Mouse (Mus musculus): ENCODE measurements around the gene Mb. TPM values are rescaled to one million over a fixed set of nuclear protein-coding genes. Genes with fewer than 3 reads are reported as not detected.
A peak's percentile ranks its signal among the peaks of the same experiment; 100 is the strongest.

The Mb gene
- polyA plus RNA-seq (2014; fragmentation: Nextera tagmentation; extraction: Ambion mirVana) = 0.49 and 0.82 TPM in 2 replicates

DNA sequence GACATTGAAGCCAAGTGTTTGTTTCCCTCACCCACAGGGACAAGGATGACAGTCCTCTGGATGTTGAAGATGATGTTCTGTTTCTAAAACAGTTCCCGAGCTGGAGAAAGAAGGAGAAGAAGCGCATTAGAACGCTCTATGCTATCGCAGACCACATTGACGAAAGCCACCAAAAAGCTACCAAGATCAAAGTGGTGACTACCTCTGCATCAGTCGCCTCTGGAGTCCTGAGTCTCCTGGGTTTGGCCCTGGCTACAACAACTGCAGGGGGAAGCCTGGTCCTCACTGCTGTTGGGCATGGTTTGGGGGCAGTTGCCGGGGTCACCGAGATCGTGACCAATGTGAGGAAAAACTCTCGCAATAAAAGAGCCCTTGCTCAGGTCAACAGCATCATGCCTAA is at the start of gene Mb:
Gene Mb (minus strand): TSS at position 101 of the 400 bp plus-strand sequence.
- Histone ChIP-seq H3K4me1 (ENCODE audit: control insufficient read depth, insufficient read depth, low read length) (no peaks in the 10 kb centered on the region), H3K4me2 (ENCODE audit: low read depth, low read length) (no peak within 1 kb of the TSS), H3K27ac (replicated peaks; ENCODE audit: low read depth, low read length) (no peak within 1 kb of the TSS), H3K9ac (replicated peaks; ENCODE audit: low read length) (no peak within 1 kb of the TSS), H3K27me3 (ENCODE audit: control insufficient read depth, insufficient read depth, low read length) (no peaks in the 10 kb centered on the region), H3K9me3 (replicated peaks; ENCODE audit: control insufficient read depth, low read length) (no peaks in the 10 kb centered on the region), H3K4me3 (ENCODE audit: low read depth, low read length) (no peak within 1 kb of the TSS), H3K36me3 (replicated peaks; ENCODE audit: control insufficient read depth, insufficient read depth, low read depth, low read length) (no peaks in the 10 kb centered on the region)
- WGBS = 91% methylated on average over 10 of the region's 10 CpGs
- ATAC-seq (replicated peaks; ENCODE audit: insufficient number of reproducible peaks, low FRiP score, low TSS enrichment, low read depth) (no peak), DNase-seq (ENCODE audit: low spot score) (no peak)

DNA sequence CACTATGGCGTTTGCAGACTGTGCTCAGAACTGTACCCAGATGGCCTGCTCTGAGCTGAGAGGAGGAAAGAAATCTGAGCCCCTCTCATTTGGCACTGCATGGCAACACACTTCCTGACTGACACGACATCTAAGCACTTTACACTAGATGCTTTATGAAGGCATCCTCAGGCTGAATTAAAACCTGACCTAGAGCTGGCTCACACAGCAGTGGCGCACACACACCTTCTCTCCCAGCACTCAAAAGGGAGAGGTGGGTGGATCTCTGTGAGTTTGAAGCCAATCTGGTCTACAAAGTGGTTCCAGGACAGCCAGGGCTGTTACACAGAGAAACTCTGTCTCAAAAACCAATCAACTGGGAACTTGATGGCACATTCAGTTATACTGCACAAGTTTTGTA is 49.3 kb upstream of the Mb start:
- WGBS = 45% methylated on average over 3 of the region's 3 CpGs
- H3K27me3 ChIP-seq (ENCODE audit: control insufficient read depth, insufficient read depth, low read length) = no peaks in the 10 kb centered on the region
- H3K27ac ChIP-seq (replicated peaks; ENCODE audit: low read depth, low read length) = no peak overlapping the region
- no peak overlapping the region for H3K4me2 ChIP-seq (ENCODE audit: low read depth, low read length)
- H3K4me1 ChIP-seq (ENCODE audit: control insufficient read depth, insufficient read depth, low read length) = no peaks in the 10 kb centered on the region
- ATAC-seq (replicated peaks; ENCODE audit: insufficient number of reproducible peaks, low FRiP score, low TSS enrichment, low read depth) (no peak), DNase-seq (ENCODE audit: low spot score) (peak; percentile 26)
- H3K36me3 ChIP-seq (replicated peaks; ENCODE audit: control insufficient read depth, insufficient read depth, low read depth, low read length) = peaks cover 11% of the 10 kb centered on the region
- H3K9ac ChIP-seq (replicated peaks; ENCODE audit: low read length) = no peak overlapping the region
- H3K9me3 ChIP-seq (replicated peaks; ENCODE audit: control insufficient read depth, low read length) = no peaks in the 10 kb centered on the region
- no peak overlapping the region for H3K4me3 ChIP-seq (ENCODE audit: low read depth, low read length)

DNA sequence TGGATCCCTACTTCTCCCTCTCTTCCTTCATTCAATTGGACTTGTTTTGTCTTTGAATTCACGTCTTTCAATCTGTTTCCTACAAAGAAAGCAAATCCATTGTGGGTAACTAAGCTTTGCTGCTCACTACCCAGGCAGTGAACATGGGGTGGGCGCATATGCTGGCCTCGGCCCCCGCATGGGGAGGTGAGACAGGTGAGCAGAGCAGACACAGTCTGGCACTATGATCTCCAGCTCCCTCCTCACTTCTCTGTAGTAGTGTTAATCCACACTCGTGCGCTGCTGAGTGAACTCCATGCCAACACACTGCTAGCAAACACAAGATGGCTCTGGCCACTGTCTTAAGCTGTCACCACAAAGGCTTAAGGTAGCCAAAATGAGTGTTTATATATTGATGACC is 46.9 kb upstream of the Mb start:
- no peak for DNase-seq (ENCODE audit: low spot score)
- ATAC-seq (replicated peaks; ENCODE audit: insufficient number of reproducible peaks, low FRiP score, low TSS enrichment, low read depth) = no peak
- Histone ChIP-seq H3K4me3 (ENCODE audit: low read depth, low read length) (no peak overlapping the region), H3K27ac (replicated peaks; ENCODE audit: low read depth, low read length) (no peak overlapping the region), H3K9me3 (replicated peaks; ENCODE audit: control insufficient read depth, low read length) (no peaks in the 10 kb centered on the region), H3K9ac (replicated peaks; ENCODE audit: low read length) (no peak overlapping the region), H3K36me3 (replicated peaks; ENCODE audit: control insufficient read depth, insufficient read depth, low read depth, low read length) (peaks cover 11% of the 10 kb centered on the region), H3K4me2 (ENCODE audit: low read depth, low read length) (no peak overlapping the region), H3K27me3 (ENCODE audit: control insufficient read depth, insufficient read depth, low read length) (no peaks in the 10 kb centered on the region), H3K4me1 (ENCODE audit: control insufficient read depth, insufficient read depth, low read length) (no peaks in the 10 kb centered on the region)
- 90% methylated on average over 6 of the region's 6 CpGs for WGBS

DNA sequence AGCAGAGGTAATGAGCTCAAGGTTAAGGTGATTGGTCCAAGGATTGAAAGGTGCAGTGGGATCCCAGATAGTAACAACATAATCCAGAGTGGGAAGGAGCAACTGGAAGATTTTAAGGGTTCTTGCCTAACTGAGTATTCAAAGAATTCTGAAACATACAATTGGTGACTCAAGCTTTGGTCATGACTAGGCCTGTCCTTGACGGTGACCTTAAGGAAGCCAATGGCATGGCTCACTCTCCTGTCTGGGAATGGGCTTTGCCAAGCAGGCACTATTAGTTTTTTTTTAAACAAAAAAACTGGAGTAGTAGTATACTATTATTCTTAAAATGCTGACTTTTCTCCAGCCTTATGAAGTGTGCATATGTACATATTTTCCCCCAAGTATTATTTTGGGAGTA is 44.7 kb upstream of the Mb start:
- Histone ChIP-seq H3K36me3 (replicated peaks; ENCODE audit: control insufficient read depth, insufficient read depth, low read depth, low read length) (peaks cover 11% of the 10 kb centered on the region), H3K4me3 (ENCODE audit: low read depth, low read length) (no peak overlapping the region), H3K27ac (replicated peaks; ENCODE audit: low read depth, low read length) (no peak overlapping the region), H3K4me2 (ENCODE audit: low read depth, low read length) (no peak overlapping the region), H3K9ac (replicated peaks; ENCODE audit: low read length) (no peak overlapping the region), H3K27me3 (ENCODE audit: control insufficient read depth, insufficient read depth, low read length) (no peaks in the 10 kb centered on the region), H3K9me3 (replicated peaks; ENCODE audit: control insufficient read depth, low read length) (no peaks in the 10 kb centered on the region), H3K4me1 (ENCODE audit: control insufficient read depth, insufficient read depth, low read length) (no peaks in the 10 kb centered on the region)
- WGBS = 98% methylated on average over 1 of the region's 1 CpGs
- DNase-seq (ENCODE audit: low spot score) (no peak), ATAC-seq (replicated peaks; ENCODE audit: insufficient number of reproducible peaks, low FRiP score, low TSS enrichment, low read depth) (no peak)

DNA sequence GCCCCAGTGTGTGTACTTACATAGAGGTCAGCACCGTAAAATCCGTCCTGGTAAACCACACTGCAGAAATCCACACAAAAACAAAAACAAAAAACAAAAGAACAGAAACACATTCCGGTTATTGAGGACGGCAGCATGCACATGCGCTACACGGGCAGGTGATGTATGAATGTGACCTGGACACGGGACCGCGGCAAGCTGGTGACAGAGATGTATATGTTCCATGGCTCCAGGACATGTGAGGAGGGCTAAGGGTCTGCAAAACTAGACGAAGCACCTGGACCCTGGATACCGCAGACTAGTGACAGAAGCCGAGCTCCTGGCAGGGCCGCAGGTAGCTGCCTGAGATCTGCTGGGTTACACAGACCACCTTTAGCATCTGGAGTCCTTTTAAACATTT is 44.0 kb upstream of the Mb start:
- Histone ChIP-seq H3K27ac (replicated peaks; ENCODE audit: low read depth, low read length) (no peak overlapping the region), H3K36me3 (replicated peaks; ENCODE audit: control insufficient read depth, insufficient read depth, low read depth, low read length) (peaks cover 11% of the 10 kb centered on the region)

DNA sequence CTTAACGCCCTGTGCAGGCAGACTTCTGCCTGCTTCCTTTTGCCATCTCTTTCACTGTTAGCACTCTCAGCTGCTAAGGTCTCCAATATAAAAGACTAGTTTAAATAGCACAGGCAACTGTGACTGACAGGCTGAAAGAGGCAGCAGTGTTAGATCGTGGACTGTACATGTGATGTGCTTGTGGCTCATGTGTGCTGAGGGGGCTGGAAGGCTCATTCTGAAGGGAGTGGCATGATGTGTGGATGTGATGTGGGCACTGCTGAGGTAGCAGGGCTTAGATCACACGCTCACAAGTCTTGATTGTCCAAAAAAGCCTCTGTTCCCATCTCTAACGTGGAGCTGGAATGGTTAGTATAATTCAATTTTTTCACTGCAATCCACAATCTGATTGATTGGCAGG is 40.9 kb upstream of the Mb start:
- ATAC-seq (replicated peaks; ENCODE audit: insufficient number of reproducible peaks, low FRiP score, low TSS enrichment, low read depth) = no peak

More for the DNA sequence above, 44.0 kb upstream of the Mb start:
- no peaks in the 10 kb centered on the region for H3K4me1 ChIP-seq (ENCODE audit: control insufficient read depth, insufficient read depth, low read length)
- no peak overlapping the region for H3K4me2 ChIP-seq (ENCODE audit: low read depth, low read length)
- WGBS = 94% methylated on average over 13 of the region's 13 CpGs
- no peak overlapping the region for H3K4me3 ChIP-seq (ENCODE audit: low read depth, low read length)
- no peak overlapping the region for H3K9ac ChIP-seq (replicated peaks; ENCODE audit: low read length)
- no peaks in the 10 kb centered on the region for H3K27me3 ChIP-seq (ENCODE audit: control insufficient read depth, insufficient read depth, low read length)
- H3K9me3 ChIP-seq (replicated peaks; ENCODE audit: control insufficient read depth, low read length) = no peaks in the 10 kb centered on the region
- ATAC-seq (replicated peaks; ENCODE audit: insufficient number of reproducible peaks, low FRiP score, low TSS enrichment, low read depth) = no peak
- DNase-seq (ENCODE audit: low spot score) = no peak

DNA sequence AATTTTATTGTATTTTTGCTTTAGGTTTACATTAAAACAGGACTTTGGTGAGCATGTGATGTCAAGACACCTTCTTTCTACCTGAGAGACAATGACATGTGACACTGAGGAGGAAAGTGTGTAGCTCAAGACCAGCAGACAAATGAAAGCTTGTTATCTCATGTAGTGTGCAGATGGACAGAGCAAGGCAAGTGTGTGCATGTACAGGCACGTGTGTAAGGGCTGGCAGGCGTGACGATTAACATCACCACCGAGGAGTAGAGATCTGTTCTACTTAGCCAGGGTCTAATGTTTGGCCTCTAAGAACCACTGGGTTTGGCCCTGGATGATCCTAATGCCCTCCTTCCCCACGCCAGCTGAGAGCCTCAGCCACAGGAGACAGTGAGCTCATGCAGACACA is 40.1 kb upstream of the Mb start:
- Histone ChIP-seq H3K4me1 (ENCODE audit: control insufficient read depth, insufficient read depth, low read length) (no peaks in the 10 kb centered on the region), H3K36me3 (replicated peaks; ENCODE audit: control insufficient read depth, insufficient read depth, low read depth, low read length) (peaks cover 3% of the 10 kb centered on the region), H3K9me3 (replicated peaks; ENCODE audit: control insufficient read depth, low read length) (no peaks in the 10 kb centered on the region), H3K27me3 (ENCODE audit: control insufficient read depth, insufficient read depth, low read length) (no peaks in the 10 kb centered on the region), H3K4me2 (ENCODE audit: low read depth, low read length) (no peak overlapping the region), H3K9ac (replicated peaks; ENCODE audit: low read length) (no peak overlapping the region), H3K27ac (replicated peaks; ENCODE audit: low read depth, low read length) (no peak overlapping the region), H3K4me3 (ENCODE audit: low read depth, low read length) (no peak overlapping the region)
- ATAC-seq (replicated peaks; ENCODE audit: insufficient number of reproducible peaks, low FRiP score, low TSS enrichment, low read depth) = no peak
- 85% methylated on average over 5 of the region's 5 CpGs for WGBS
- DNase-seq (ENCODE audit: low spot score) = no peak

More for the DNA sequence above, 40.9 kb upstream of the Mb start:
- no peak for DNase-seq (ENCODE audit: low spot score)
- H3K4me3 ChIP-seq (ENCODE audit: low read depth, low read length) = no peak overlapping the region
- H3K4me2 ChIP-seq (ENCODE audit: low read depth, low read length) = no peak overlapping the region
- H3K36me3 ChIP-seq (replicated peaks; ENCODE audit: control insufficient read depth, insufficient read depth, low read depth, low read length) = no peaks in the 10 kb centered on the region; the same call in none of the 2 replicates
- H3K27me3 ChIP-seq (ENCODE audit: control insufficient read depth, insufficient read depth, low read length) = no peaks in the 10 kb centered on the region
- H3K27ac ChIP-seq (replicated peaks; ENCODE audit: low read depth, low read length) = no peak overlapping the region
- no peaks in the 10 kb centered on the region for H3K9me3 ChIP-seq (replicated peaks; ENCODE audit: control insufficient read depth, low read length)
- H3K9ac ChIP-seq (replicated peaks; ENCODE audit: low read length) = no peak overlapping the region
- no peaks in the 10 kb centered on the region for H3K4me1 ChIP-seq (ENCODE audit: control insufficient read depth, insufficient read depth, low read length)
- WGBS = 81% methylated on average over 4 of the region's 4 CpGs

DNA sequence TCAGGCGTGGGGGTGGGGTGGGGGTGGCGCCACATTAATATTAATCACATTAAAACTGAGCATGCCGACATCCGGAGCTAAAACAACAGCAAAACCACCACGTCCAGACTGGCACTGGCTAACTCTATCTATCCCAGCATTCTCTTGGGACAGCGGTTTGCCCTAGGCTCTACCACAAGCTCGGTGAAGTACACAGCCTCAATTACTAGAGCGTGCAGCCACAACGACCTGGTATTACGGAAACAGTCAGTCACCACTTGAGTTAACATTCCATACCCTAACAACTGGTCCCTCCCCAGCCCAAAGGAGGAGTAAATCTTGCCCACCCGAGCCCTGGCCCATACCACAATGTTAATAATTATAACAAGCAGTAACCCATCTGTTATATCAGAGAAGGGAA is 38.8 kb upstream of the Mb start:
- peaks cover 3% of the 10 kb centered on the region; the same call in 1 of the 2 replicates for H3K36me3 ChIP-seq (replicated peaks; ENCODE audit: control insufficient read depth, insufficient read depth, low read depth, low read length)
- H3K9me3 ChIP-seq (replicated peaks; ENCODE audit: control insufficient read depth, low read length) = no peaks in the 10 kb centered on the region
- H3K27ac ChIP-seq (replicated peaks; ENCODE audit: low read depth, low read length) = no peak overlapping the region
- H3K9ac ChIP-seq (replicated peaks; ENCODE audit: low read length) = no peak overlapping the region
- no peaks in the 10 kb centered on the region for H3K27me3 ChIP-seq (ENCODE audit: control insufficient read depth, insufficient read depth, low read length)
- peak; percentile 8 for DNase-seq (ENCODE audit: low spot score)
- no peak overlapping the region for H3K4me2 ChIP-seq (ENCODE audit: low read depth, low read length)
- no peak for ATAC-seq (replicated peaks; ENCODE audit: insufficient number of reproducible peaks, low FRiP score, low TSS enrichment, low read depth)
- no peaks in the 10 kb centered on the region for H3K4me1 ChIP-seq (ENCODE audit: control insufficient read depth, insufficient read depth, low read length)
- no peak overlapping the region for H3K4me3 ChIP-seq (ENCODE audit: low read depth, low read length)
- 71% methylated on average over 11 of the region's 11 CpGs for WGBS

Data from embryonic facial prominence, embryonic 11.5 days (tissue).